Mouse (Mus musculus): Measurements from ENCODE around the gene Phb.

Gene Phb

DNA sequence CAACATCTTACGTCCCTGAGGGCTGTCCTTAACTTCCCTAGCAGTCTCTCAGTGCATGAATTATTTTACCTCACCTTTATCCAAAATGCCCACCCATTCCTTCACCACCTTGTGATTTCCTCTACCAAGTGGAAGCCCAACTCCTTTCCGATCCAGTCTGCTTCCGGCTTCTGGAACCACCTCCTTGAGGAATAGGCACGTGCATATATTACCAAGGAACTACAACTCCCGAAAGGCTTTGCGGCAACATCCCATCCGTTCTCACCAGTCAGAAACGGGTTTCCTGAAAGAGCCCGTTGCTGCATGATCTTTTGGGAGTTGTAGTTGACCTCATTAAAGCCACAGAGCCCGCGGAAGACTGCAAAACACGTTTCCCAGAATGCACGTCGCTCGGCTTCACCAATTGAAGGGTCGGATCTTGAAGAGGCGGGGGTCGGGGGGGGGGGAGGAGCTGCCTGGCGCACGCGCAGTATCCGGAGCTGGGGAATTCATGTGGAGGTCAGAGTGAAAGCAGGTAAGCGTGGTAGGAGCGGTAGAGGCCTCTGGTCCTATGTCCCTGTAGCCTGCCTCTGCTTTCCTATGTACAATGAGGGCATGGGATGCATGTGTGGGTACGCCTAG is at the start of gene Phb:
Gene Phb (plus strand): TSS at position 429 of the 621 bp plus-strand sequence.
- peak; percentile 98 for DNase-seq (ENCODE audit: low read depth)

DNA sequence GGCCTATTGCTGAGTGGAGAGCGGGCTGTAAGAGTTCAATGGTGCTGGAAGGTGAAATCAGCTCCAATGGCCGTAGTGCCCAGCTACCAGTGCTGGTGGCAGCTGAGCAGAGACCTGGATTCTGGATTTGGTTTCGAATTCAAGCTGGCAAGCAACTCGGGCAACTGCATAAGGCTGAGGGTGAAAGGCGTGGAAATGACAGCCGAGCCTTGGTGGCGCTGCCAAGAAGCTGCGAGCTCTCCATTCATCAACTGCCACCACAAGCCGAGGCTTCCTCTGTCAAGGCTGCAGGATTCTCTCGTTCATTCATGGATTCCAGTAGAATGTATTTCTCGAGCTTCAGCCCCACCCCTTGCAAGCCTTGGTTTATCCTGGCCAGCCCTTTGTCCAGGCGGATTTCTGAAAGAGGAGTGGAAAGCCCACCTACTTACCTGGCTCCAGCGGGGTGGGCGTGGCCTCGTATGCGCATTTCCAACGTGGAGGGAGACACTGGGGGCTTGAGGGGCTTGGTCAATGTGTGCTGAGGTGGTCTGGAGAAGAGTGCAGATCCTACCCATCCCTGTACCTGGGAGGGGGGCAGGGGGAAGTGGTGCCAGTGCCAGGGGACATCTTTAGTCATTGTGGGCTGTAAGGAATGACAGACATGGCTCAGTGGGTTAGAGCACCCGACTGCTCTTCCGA is 48.8 kb upstream of the Phb start:
- DNase-seq (ENCODE audit: low read depth): no peak

DNA sequence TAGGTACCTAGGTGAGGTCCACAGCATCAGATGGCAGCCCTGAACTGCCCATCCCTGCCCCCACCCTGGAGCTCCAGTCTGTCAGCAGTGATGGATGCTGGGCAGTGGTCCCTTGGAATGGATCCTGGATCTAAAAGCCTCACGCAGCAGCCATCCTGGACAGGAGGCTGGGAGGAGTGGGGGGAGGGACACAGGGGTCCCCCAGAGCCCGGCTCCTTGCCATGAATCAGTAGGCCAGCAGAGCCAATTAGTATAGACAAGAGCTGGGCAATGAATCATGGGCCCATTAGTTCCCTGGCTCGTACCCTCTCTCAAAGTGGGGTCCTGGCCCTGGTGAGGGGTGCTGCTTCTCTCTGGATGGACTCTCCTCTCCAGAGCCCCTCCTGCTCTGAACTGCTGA is 47.7 kb upstream of the Phb start:
- no peak for DNase-seq (ENCODE audit: low read depth)

DNA sequence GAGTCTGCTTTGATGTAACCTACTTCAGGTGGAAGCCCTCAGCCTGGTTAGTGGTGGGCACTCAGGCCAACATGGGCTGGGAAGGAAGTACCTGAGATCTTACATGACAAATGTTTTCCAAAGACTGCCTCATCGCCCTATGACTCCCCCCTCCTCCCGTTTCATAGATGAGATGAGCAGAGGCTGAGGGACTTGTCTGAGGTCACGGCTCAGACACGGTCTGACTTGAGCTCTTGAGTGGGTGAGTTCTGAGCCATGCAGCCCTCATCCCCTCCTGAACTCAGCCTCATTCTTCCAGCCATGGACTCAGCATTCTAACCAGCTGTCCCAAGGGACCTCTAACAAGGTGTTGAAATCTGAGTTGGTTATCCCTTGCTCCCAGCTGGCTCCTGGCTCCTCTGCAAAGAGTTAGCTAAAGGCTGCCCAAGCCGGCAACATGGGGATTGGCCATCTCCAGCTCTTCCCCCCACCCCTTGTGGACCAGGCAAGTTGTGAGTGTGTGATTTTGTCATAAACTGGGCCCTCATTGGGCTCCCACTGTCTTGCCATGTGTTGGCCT is 46.8 kb upstream of the Phb start:
- no peak for DNase-seq (ENCODE audit: low read depth)

DNA sequence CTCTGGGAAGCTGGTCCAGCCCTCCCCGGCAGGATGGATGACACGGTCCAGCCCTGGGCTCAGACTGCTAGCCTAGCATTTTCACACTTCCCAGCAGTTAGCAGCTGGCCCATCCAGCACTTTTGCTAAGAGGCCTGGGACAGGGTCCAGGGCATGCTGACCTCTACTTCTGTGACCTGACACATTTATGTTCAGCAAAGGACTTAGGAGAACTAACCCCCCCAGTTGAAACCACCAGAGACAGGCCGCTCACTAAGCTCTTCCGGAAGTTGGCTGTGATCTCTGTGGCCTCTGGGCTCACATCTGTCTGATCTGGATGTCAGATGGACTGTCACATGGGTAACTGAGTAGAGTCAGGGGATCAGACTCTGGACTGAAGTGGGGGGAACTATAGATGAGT is 45.7 kb upstream of the Phb start:
- DNase-seq (ENCODE audit: low read depth): no peak

DNA sequence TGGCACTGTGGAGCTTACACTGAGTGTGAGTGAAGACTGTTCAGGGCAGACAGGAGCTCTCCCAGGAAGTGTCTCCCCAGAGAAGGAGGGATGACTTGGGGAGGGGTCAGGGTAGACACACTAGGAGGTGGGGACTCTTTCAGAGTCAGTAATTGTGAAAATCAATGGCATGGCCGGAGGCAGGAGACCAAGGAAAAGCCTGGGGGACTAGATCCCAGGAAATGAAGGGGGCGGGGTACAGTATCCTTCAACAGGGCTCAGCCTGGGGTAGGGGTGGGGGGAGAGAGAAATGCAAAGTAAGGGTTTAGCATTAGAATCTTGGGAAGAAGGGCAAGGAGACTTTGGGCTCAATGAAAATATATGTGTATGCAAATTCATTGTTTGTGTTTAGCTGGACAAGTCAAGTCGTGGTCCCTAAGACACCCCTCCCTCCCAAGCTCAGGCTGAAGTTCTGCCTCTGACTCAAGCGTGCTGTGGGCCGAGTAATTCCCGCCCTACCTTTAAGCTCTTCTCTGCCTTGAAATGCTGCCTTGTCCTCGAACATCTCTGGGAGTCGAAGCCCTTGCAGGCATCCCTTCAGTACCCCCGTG is 45.1 kb upstream of the Phb start:
- no peak for DNase-seq (ENCODE audit: low read depth)

DNA sequence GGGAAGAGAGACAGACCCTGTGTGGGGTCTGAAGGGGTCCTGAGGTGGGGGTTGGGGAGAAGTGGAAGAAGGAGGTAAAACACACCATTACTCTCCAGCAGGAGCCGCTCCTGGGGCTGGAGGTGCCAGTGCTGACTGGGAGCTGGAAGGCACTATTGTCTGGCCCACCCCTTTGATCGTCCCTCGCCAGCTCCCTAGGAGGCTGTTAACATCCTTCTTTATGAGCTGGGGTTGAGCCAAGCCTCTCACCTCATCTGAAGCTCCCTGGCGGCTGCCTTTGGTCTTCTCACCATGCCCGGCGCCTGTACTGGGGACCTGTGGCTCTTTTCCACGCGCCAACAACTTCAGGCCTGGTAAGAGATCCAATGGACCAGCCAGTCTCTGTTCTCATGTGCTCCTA is 44.3 kb upstream of the Phb start:
- no peak for DNase-seq (ENCODE audit: low read depth)

DNA sequence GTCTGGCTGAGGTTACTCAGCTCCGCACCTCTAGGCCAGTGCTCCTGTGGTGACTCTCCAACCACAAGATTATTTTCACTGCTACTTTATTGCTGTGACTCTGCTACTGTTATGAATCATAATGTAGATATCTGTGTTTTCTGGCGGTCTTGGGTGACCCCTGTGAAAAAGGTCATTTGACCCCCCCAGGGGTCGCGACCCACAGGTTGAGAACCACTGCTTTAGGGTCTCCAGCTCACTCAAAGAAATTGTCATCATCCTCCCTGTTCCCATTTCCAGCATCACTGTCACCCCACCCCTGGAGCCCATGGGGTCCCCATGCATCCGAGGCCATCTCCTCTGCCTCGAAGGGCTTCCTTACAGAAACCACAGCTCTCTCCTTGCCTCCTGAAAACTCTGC is 36.2 kb upstream of the Phb start:
- DNase-seq (ENCODE audit: low read depth): no peak

DNA sequence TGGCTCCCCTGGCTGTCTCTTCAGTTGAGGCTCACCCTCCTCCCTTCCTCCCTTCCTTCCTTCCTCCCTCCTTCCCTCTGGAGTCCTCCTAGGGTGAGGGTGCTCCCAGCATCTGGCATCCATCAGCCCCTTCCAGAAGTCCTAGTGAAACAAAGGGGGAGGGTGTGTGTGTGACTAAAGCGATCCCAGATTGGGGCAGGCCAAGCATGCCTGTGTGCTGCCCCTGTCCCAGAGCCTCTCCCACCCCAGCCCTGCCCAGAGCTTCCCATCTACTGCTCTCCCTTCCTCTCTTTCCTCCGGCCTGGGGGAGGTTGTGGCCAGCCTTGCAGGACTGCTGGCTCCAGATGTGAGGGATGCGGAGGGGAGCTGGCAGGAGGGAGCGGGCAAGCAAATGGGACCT is 35.5 kb upstream of the Phb start:
- no peak for DNase-seq (ENCODE audit: low read depth)

DNA sequence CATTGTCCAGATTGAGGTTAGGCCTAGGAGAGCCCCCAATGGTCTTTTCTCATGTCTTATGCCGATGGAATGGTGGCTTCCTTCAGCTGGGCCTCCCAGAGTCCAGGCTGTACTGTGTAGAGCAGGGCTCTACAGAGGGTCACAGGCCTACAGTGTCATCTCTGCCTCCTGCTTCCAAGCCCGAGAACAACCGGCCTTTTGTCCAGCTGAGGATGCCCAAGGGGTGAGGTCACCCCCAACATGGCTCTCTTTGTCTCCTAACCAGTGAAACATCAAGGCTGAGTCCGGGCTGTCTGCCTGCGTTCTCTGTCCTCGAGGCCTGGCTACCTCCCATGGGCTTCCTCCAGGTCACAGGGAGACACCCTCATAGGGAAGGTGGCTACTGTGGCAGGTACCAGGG is 34.3 kb upstream of the Phb start:
- no peak for DNase-seq (ENCODE audit: low read depth)

DNA sequence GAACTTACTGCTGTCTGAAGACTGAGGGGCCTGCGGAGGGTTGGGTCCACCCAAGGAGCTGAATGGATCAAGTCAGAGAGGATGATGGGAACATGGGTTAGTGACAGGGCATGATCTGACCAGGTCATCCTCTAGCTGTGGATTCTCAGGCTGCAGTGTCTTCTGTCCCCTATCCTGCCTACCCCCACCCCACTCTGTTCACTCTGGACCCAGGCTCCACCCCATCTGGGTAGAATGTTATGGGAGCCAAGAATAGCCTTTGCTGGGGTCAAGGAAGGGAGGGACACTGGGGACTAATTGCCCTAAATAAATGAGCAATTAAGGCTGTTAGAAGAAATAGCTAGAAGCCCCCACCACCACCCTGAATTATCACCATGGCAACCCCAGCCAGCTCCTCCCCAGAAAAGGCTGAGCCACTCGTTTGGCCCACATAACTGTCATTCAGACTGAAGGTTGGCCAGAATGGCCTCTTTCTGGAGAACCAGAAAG is 33.2 kb upstream of the Phb start:
- DNase-seq (ENCODE audit: low read depth): no peak

DNA sequence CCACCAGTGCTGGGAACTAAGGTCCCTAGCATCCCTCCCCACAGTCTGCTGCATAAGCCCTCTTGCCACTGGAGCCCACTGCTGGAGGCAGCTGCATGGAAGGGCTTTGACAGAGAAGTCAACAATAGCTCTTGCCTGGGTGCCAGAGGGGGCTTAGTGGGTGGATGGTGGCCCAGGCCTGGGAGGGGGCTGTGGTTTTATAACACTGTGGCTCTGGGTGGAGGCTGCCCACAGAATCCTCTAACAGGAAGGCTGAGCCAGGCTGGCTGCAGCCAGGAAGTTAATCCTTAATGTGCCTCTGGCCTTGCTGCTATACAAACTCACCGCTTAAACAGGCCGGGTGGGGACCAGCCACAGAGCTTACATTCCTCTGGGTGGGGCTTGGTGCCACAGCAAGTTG is 31.7 kb upstream of the Phb start:
- DNase-seq (ENCODE audit: low read depth): no peak

DNA sequence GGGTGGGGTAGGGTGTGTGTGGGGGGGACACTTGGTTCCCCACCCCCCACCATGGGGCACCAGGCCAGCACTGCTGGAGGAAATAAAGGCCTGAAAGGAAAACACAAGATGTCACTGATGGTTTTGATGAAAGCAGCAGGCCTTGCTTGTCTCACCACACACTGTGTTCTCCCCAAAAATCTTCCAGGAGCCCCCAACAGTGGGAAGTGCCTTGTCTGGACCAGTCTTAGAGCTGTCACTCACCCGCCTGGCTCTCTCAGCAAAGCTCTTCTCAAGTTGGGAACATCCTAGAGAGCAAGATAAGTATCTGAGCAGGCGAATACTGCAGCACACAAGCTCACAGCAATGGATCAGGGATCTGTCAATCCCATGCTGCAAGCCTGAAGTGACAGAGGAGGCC is 26.0 kb upstream of the Phb start:
- no peak for DNase-seq (ENCODE audit: low read depth)

DNA sequence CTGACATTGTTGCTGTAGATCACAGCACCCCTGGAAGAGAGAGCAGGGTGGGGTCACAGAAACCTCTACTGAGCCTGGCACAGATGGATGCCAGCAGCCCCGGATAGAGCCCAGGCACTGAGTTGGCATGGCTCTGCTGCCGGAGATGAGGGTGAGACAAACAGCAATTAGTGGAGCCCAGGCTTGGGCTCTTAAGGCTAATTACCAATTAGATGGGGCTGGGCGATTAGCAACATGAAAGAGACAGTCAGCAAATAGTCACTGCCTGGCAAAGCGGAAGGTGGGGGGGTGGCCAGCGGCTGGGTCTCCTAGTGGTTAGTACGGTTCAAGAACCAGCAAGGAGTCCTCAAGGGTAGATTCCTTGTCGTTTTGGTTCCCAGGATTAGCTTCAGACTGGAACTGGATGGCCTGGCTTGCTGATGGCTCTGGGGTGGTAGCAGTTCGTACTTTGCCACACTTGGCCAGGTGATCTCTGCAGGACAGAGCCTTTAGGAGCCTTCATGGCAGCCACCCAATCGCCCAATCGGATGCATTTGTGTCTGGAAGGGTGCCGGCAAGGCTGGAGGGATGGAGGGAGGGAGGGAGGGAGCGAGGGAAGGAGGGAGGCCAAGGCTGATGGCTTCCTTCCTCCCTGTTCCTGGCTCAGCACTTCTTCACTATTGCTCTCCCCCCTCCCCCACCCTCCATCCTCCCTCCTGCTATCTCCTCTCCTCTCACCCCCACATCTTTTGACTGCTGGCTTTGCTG is 24.1 kb upstream of the Phb start:
- DNase-seq (ENCODE audit: low read depth): no peak

DNA sequence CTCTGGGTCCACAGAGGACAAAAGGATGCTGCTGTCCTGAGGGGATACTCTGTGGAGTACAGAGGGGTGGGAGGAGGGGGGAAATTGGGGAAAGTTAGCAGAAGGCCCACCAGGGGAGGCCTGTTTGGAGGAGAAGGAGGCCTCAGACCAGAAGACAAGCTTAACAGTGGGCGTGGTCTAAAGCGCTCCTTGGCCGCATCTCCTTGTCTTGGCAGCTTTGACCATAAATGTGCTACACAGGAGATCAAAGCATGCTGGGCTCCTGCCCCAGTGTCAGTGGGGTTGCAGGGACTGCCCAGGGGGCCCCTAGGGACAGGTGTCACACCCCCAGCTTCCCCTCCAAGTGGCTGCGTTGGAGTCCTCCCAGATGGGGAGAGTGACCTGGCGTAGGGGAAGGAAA is 22.9 kb upstream of the Phb start:
- no peak for DNase-seq (ENCODE audit: low read depth)

DNA sequence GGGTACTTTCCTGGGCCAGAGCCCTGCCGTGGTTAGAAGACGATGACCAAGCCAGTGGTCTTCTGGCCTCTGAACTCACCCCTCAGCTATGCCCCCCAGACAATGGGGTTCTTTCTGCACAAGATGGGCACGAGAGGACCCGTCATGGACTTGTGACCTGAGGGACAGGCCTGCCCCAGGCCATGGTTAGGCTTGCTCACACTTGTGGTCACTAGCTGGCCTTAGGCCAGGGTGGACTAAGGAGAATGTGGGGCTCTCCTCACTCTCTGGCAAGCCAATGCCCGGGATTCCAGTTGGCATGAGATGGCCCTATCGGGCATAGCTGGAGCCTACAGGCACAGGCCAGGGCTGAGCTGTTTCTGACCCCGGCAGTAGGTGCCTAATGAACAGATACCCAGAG is 22.4 kb upstream of the Phb start:
- DNase-seq (ENCODE audit: low read depth): no peak

DNA sequence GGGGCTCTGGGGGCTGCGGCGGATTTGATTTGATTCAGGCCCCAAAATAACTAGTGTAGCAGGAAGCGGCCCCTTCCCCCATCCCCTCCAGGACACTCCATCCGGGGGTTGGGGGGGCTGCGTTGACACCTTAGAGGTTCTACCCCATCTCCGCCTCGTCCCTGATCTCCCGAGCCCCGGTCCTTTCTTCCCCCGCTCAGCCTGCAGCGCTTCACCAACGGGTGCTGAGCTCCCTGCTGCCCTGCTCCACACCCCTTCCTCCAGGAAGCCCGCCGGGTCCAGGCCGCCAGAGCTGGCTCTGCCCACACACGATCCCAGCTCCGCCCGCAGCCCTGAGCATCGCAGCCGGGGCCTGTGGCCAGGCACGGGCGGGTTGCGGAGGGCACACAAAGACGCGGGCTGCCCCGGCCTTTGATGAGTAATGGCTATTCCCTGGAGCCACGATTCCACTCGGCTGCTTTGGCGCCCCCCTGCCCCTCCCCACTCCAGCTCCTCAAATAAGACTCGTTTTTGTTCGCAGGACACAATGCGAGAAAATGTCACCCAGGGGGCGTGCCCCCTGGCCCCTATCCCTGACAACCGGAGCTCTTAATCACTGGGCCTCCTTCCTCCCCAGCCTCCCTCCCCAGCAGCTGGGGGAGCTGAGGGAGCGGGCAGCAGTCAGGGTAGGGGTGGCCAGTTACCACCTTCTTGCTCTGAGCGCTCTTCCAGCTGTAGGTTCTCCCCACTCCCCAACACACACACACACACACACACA is 21.2 kb upstream of the Phb start:
- no peak for DNase-seq (ENCODE audit: low read depth)

DNA sequence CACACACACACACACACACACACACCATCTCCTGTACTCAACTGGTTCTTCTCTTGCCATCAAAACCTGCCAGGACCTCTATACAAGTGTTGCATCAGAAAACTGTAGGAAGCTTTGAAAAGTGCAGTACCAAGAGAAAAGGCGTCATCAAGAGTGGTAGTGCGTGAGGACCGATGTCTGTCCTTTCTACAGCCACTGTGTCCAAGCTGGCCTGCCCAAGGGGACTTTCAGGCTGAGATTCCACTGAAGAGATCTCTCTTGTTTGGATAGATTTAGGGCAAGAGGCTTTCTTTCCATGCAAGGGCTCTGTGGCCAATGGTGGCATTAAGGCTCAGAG is 20.6 kb upstream of the Phb start:
- DNase-seq (ENCODE audit: low read depth): no peak

DNA sequence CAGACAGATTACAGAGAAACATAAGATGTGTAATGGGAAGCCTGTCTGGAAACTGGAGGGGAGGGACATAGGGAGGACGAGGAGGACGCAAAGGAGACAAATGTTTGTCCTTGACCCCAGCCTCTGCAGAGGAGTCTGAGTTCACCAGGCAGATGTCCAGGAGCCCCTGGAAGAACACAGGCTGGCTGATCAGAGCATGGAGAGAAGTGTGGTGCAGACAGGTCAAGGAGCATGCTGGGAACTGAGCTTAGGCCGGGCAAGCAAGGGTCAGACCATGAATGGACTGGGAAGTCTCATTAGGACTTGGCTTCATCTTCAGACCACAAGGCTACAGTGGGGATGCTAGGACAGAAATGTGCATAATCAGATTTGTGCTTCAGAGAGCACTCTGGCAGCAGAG is 19.0 kb upstream of the Phb start:
- DNase-seq (ENCODE audit: low read depth): no peak

DNA sequence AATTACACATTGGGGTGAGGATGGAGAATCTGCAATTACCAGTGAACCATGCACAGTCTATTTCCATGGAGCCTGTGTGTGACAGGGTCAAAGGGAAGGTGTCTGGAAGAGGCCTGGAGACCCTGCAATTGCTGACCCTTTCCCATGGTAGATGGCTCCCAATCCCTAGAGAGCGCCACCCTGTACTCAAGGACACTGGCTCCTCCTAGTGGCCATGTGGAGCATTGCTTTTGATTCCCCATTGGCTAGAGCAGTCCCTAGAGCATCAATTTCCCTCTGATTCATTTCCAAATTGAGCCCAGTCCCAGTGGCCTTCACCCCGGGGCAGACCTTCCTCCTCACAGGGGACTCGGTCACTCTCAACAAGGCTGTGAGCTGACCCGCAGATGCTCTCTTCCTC is 17.9 kb upstream of the Phb start:
- DNase-seq (ENCODE audit: low read depth): peak; percentile 74

DNA sequence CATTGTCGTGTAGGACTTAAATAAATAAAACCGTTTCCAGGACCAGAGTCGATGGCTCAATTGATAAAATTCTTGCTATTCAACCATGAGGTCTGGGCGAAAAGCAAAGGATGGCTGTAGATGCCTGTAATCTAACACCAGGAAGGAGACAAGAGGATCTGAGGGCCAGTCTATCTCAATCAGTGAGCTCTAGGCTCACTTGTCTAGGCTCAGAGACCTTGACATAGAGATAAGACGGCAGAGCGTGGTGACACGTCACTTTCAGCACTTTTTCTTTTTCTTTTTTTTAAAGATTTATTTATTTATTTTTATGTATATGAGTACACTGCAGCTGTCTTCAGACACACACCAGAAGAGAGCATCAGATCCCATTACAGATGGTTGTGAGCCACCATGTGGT is 17.2 kb upstream of the Phb start:
- no peak for DNase-seq (ENCODE audit: low read depth)

DNA sequence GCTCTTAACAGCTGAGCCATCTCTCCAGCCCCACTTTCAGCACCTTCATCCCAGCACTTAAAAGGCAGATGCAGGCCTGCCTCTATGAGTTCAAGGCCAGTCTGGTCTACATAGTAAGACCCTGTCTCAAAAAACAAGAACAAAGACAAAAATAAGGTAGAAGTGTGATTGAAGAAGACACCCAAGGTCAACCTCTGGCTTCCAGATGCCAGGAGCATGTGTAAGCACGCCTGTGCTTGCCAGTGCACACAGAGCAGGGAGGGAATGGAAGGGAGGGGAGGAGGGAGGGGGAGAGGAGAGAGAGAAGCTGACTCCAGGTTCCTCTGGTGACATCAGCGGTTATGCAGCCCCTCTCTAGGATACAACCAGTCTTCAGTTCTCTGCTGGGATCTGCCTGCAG is 16.8 kb upstream of the Phb start:
- DNase-seq (ENCODE audit: low read depth): no peak
